Mouse (Mus musculus): Measurements from ENCODE around the gene Ipo13.
A peak's percentile ranks its signal among the peaks of the same experiment; 100 is the strongest.

Gene Ipo13

DNA sequence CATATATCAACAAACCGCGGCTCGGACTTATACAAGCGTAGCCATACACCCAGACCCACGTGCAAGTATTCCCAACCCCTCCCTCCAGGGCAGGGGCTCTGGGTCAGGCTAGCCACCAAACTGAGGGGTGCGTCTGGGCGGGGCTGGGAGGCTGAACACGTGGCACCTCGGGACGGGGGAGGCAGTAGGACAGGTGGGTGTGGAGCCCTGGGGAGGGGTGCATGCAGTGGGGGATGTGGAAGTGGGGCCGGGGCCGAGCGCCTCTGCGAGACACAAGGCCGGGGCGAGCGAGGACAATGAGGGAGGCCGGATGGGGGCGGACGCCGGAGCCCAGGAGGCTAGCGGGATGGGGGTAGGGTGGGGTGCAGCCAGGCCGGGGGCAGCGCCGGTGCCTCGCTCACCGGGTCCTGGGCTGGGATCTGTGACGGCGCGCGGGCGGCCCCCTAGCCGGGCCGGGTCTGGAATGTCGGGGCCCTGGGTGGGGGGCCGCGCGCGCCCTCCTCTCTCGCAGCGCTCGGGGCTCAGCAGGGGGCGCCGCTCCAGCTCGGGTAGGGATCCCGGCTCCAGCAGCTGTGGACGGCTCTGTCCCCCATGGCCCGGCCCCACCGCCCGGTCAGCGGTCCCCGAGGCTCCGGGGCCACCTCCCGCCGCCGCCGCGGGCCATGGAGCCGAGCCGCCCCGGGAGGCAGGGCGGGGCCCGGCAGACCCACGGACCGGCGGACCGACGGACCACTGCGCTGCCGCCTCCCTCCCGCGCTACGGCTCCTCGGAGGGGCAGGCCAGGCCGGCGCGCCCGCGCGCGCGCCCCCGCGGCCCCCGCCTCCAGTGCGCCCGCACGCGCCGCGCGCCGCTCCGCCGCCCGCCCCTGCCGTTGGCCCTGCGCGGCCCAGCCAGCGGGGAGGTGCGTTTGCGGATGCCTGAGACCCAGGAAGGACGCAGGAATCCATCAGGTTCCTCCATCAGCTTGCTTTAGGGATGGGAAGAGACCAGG is 31.8 kb downstream of the Ipo13 start, which contains the start of gene B4galt2:
Gene B4galt2 (minus strand): TSS at position 787 of the 991 bp plus-strand sequence.
- peak; percentile 52 for DNase-seq (ENCODE audit: low spot score in 2 of 2)

GRCm38 (mm10) chr4:117878703-117879102 is 36.1 kb downstream of the Ipo13 start:
- DNase-seq (ENCODE audit: low spot score in 2 of 2): no peak

- no peak for DNase-seq (ENCODE audit: low spot score in 2 of 2)
These were observed 36.5 kb downstream of the Ipo13 start for GRCm38 (mm10) chr4:117878301-117878700.

GRCm38 (mm10) chr4:117873615-117874014 is 41.2 kb downstream of the Ipo13 start:
- DNase-seq (ENCODE audit: low spot score in 2 of 2): no peak

DNA sequence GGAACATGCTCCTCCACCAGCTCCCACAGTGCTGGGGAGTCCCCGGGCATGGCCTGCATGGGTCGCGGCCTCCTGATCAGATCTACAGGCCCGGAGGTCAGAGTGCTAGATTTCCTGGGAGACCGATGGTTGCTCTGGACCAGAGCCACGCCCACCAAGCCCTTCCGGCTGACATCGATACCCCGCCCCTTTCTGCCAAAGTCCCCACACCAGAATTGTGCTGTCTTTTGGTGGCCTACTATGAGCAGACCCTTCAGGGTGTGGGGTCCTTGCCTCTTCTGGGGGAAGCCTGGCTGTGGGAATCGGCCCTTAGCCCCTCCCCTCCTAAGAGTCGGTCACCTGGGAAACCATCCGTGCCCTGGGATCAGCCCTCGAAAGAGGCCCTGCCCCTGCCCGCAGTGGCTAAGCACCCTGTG is 42.3 kb downstream of the Ipo13 start, which contains the start of gene Ccdc24:
Gene Ccdc24 (minus strand): TSS at position 87 of the 416 bp plus-strand sequence.
- no peak for DNase-seq (ENCODE audit: low spot score in 2 of 2)

- DNase-seq (ENCODE audit: low spot score in 2 of 2): no peak
These were observed 43.0 kb downstream of the Ipo13 start for GRCm38 (mm10) chr4:117871787-117872186.

GRCm38 (mm10) chr4:117870437-117870836 is 44.4 kb downstream of the Ipo13 start:
- no peak for DNase-seq (ENCODE audit: low spot score in 2 of 2)

- no peak for DNase-seq (ENCODE audit: low spot score in 2 of 2)
These were observed 45.5 kb downstream of the Ipo13 start for GRCm38 (mm10) chr4:117869317-117869716.

DNA sequence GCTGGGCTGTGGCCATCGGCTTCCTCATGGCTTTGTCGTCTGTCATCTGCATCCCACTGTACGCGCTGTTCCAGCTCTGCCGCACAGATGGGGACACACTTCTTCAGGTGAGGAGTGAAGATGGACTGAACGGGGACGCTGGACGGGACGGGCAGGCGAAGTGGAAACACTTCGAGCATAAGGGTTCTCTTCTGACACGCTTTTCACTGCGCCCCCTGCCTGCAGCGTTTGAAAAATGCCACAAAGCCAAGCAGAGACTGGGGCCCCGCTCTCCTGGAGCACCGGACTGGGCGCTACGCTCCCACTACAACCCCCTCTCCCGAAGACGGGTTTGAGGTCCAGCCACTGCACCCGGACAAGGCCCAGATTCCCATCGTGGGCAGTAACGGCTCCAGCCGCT is 47.0 kb downstream of the Ipo13 start:
- no peak for DNase-seq (ENCODE audit: low spot score in 2 of 2)

DNA sequence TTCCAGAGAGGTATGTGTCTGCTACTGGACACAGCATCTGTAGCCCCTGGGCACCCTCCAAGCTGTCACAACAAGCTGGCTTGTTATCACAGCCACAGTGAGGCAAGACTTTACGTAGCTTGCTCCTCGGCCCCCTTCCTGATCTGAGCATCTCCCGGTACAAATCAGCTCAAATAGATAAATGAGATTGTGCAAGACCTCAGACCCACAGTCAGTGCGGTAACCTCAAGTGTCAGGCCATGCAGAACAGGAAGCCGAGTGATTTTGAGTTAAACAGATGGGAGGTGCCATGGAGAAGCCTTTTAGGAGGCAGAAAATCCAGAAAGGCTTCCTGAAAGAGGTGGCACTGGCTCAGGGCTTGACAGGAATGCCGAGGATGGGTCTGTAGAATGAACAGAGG is 47.8 kb downstream of the Ipo13 start:
- no peak for DNase-seq (ENCODE audit: low spot score in 2 of 2)

DNA sequence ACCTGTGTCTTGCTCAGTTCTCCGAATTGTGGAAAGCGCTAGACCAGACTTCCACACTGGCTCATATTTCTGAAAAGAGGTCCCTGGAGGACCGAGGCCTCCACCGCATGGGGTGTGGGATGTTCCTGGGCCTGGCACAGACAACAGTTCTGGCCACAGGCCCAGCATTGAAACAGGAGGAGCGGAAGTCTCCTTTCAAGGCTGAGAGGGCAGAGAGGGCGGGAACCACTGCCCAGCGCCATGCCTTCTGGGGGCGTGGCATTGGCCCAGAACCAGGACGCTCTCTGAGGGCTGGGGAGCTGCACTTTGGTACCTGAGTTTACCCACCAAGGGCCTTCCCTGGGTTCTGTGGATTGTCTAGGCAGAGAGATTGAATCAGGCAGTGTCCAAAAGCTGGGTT is 48.7 kb downstream of the Ipo13 start:
- no peak for DNase-seq (ENCODE audit: low spot score in 2 of 2)

DNA sequence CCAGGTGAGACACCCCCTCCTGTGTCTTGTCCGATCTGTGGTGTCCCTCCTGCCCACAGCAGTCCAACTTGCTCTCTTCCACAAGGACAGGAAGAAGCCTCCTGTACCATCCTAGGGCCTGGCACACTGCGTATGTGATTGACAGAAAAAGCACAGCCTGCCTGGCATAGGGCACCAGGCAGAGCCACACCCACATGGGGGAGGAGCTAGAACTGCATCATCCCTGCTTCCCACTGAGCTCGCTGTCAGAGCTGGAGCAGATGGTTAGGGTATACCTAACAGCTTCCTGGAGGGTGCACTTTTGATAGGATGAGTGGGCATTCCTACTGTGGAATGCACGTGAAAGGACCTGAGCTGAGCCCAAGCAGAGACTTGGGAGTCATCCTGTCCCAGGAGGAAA is 52.0 kb downstream of the Ipo13 start:
- peak in 1 of 2 experiments; percentile 61 for DNase-seq (ENCODE audit: low spot score in 2 of 2)

GRCm38 (mm10) chr4:117860570-117860969 is 54.2 kb downstream of the Ipo13 start:
- no peak for DNase-seq (ENCODE audit: low spot score in 2 of 2)

GRCm38 (mm10) chr4:117858794-117859193 is 56.0 kb downstream of the Ipo13 start:
- DNase-seq (ENCODE audit: low spot score in 2 of 2): no peak

DNA sequence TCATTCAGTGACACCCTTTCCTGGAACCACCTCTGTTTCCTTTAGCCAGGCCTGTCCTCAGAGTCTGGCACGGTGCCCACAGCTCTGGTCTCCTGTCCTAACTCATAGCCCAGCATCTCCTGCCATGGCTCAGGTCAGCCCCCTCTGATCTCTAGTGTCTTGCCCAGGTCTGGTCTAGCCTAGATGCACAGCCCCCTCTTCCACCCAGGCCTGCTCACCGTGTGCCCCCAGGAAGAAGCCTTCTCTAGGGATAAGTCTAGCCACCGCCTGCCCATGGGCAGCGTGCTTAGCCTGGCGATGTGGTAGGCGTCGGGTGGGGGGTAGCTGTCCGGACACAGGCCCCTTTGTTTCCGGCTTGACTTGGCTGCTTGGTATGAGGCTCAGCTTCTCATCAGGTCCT is 59.7 kb downstream of the Ipo13 start:
- DNase-seq (ENCODE audit: low spot score in 2 of 2): no peak

DNA sequence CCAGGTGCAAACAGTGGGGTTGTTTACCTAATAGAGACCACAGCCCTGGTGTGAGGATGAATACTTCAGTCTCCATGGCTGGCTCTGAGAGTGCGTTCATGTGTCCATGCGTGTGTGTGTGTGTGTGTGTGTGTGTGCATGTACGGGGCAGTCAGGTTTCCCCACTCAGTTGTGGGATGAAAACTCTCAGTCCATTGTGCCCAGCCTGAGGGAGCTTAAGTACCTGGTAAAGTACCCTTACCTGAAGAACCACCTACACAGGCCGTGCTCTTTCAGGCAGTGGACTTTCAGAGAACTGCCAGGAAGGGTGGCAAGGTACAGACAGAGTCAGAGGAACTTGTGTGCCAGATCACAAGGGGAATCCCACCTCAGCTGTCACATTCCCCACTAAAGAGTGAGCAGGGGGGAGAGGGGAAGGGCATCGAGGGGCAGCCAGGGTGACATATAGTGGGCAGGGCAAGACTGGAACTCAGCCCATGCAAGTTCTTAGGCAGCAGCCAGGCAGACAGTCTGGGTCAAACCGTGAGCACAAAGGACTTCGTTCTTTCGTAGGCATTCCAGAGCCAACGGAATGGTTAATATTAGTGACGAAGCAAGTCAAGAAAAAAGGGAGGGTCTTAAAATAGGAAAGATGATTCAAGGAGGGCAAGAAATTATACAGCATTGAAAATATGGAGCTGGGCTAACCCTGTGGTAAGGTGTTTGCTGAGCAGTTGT is 62.5 kb downstream of the Ipo13 start:
- no peak for DNase-seq (ENCODE audit: low spot score in 2 of 2)

DNA sequence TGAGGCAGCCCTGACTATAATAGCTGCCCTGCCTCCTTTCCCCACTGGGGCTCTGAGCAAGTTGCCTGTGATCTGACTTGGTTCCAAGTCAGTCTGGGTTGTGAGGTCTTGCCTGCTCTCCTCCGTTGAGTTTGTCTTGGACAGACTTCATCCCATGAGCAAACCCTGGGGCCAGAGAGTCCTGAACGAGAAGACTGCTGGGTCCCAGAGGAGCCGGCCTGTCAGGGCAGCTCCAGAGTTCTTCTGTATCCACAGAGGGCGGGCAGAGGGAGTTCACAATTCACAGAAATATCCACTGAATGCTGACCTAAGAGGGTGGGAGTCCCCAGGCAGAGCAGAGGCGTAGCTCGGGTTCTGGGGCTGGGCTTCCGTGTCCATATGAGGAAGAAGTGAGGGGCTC is 63.9 kb downstream of the Ipo13 start:
- DNase-seq (ENCODE audit: low spot score in 2 of 2): no peak

DNA sequence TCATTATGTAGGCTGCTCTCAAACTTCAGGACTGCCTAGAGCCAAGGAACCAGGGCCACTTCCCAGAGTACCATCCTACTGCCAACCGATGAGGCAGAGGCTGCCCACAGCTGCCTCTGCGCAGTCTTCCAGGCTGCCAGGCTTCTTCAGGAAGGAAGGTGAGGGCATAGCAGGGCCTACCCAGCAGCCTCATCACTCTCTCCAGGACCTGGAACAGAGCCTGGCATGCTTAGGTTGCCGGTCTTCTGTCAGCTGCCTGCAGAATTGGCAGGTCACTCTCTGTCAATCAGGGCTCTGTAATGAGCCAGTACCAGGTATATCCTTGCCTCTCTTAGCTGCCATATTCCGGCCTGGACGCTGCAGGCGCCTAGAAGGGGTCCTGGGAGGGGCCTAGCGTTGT is 64.6 kb downstream of the Ipo13 start:
- DNase-seq (ENCODE audit: low spot score in 2 of 2): no peak

- DNase-seq (ENCODE audit: low spot score in 2 of 2): no peak
These were observed 65.3 kb downstream of the Ipo13 start for GRCm38 (mm10) chr4:117849506-117849905.

- no peak for DNase-seq (ENCODE audit: low spot score in 2 of 2)
These were observed 65.7 kb downstream of the Ipo13 start for GRCm38 (mm10) chr4:117849063-117849462.

- DNase-seq (ENCODE audit: low spot score in 2 of 2): peak in 1 of 2 experiments; percentile 31
These were observed 67.8 kb downstream of the Ipo13 start for GRCm38 (mm10) chr4:117847011-117847410.

DNA sequence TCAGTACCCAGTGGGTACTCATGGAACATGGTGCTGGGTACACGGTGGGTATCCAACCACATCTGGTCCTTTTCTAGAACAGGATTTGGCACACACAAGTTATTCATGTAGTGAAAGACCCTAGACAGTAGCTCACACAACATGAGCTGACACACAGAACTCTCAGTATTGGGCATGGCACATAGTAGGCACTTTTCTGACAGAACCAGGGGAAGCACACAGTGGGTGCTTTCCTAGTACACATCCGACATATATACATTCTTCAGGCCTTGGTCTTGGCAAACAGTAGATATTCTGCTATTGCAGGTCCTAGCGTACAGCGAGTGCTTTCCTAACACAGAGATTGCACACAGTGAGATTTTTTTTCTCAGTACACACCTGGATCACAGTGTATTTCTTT is 68.5 kb downstream of the Ipo13 start:
- no peak for DNase-seq (ENCODE audit: low spot score in 2 of 2)

GRCm38 (mm10) chr4:117845316-117845715 is 69.5 kb downstream of the Ipo13 start:
- no peak for DNase-seq (ENCODE audit: low spot score in 2 of 2)
